Mouse (Mus musculus): ENCODE results near the gene 6430571L13Rik. TPM values are rescaled to one million over a fixed set of nuclear protein-coding genes. Genes with fewer than 3 reads are reported as not detected.
A peak's percentile ranks its signal among the peaks of the same experiment; 100 is the strongest.

The 6430571L13Rik gene
- total RNA-seq, 2 experiments from 2014 or later, result 3.5 to 5.3 TPM

- DNase-seq, result peak in 1 of 2 experiments; percentile 64
Observed at GRCm38 (mm10) chr9:107307099-107307872, 33.1 kb upstream of the 6430571L13Rik start.

- peak; percentile 89 to 91 for DNase-seq
Observed at GRCm38 (mm10) chr9:107307886-107308285, 32.5 kb upstream of the 6430571L13Rik start.

DNA sequence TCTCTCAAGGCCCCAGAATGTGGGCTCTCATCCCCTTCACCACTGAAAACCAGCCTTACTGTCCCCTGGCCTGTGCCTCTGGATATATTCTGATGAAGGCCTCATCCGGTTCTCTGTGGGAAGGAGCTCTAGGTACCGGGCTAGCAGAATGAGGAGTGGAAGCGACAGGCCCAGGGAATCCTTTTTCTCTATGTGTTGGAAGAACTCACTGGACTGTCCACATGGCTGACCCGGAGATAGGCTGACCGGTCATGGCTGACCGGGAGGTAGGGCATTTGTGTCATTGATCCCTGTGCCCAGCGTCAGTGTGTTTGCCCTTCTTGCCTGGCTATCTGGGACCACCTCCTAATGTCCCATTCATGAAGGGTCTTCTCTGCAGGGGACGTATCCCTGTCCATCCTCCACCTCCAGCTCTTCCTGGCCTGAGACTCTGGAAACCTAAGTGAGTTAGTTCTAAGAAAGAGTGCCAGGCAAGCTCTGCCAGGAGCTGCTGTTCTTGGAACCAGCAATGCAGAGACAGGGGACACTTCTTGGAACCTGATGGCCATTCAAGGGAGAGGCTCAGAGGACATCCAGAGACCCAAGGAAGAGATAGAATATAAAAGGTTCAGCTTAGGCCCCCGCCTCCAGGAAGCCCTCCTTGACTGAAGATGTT lies 31.9 kb upstream of the 6430571L13Rik start:
- no peak for DNase-seq

GRCm38 (mm10) chr9:107309171-107309570 lies 31.2 kb upstream of the 6430571L13Rik start:
- DNase-seq, result no peak

GRCm38 (mm10) chr9:107309600-107309999 lies 30.8 kb upstream of the 6430571L13Rik start:
- no peak for DNase-seq

GRCm38 (mm10) chr9:107312811-107313584 lies 27.4 kb upstream of the 6430571L13Rik start:
- no peak for DNase-seq

DNA sequence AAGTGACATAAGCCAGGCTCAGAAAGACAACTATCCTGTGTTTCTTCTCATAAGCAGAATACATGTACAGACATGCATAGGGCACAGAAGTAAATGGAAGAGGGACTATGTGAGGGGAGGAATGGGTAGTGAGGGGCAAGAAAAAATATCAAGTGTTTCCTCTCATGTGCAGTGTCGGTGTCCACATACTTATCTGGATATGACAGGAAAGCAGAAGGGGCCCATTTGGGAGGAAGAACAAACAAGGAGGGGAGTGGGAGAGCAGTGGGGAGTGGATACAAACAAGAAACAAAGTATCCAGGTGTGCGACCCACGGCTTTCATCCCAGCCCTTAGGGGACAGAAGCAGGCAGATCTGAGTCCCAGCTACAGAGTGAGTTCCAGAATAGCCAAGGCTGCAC lies 26.5 kb upstream of the 6430571L13Rik start:
- no peak for DNase-seq

DNA sequence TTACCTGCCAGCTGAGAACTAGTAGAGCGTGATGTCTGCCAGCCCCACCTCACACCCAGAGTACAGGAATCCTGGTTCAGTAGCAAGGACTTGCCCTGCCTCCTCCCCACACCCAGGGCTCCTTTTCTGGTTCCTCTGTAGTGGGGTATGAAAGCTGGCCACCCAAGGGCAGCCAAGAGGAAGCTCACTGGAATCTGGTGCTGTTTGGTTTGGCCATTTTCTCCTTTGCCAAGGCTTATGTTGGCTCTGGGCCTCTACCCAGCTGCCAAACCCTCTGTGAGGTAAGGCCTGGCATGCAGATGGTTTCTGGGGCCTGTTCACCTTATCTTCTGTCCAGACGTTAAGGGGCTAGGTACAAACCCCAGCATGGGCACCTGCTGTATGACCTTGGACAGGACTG lies 24.6 kb upstream of the 6430571L13Rik start:
- DNase-seq, result peak; percentile 53 to 67

GRCm38 (mm10) chr9:107322461-107323050 lies 17.8 kb upstream of the 6430571L13Rik start:
- peak in 1 of 2 experiments; percentile 33 for DNase-seq

DNA sequence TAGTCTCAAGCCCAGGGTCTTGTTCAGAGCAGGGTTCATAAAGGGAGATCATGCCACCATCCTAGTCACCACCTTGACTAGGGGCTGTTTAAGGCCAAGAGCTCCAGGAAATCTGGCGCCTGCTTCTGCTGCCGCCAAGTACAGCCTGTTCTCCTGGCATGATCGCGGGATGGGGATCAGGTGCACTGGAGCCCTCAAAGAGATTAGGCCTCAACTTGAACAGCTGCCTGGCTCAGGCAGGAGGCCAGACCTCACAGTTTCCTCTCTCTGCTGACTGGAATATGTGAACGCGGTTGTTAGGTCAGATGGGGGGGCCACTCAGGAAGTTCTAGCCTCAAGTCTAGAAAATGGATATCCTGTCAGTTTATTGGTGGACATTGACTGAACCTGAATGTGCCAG lies 16.8 kb upstream of the 6430571L13Rik start:
- DNase-seq, result peak; percentile 92 to 94

GRCm38 (mm10) chr9:107324799-107325561 lies 15.4 kb upstream of the 6430571L13Rik start:
- peak; percentile 38 to 61 for DNase-seq

GRCm38 (mm10) chr9:107325904-107326303 lies 14.5 kb upstream of the 6430571L13Rik start:
- DNase-seq, result peak; percentile 62 to 73

DNA sequence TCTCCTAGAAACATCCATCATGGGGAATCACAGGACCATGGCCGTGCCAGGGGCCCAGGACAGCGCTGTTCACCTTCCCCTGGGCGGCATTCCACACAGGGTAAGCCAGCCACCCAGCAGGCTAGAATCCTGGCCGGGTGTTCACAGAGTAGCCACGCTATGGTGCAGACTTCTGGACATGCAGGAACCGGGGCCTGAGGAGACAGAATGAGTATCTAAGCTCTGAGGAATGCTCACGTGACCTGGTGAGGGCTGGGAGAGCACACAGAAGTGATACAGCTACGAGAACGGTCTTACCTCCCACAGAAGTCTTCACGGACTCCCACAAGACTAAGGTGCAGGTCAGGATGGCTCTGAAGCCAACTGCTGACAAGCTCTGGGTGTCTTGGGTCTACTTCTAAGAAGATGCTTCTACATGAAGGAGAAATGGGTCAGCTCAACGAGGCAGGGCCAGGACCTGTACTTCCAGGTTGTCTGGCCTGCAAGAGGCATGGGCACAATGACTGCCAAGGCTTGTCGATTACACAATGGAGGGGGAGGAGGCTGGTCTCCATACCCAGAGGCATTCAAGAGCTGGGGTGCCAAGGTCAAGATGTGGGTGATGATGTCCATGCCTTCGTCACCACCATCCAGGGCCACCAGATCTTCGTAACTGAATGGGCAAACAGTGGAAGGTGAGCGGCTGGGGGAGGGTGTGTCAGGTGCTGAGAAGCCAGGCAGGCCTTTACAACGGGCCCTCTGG lies 12.4 kb upstream of the 6430571L13Rik start:
- no peak for DNase-seq

DNA sequence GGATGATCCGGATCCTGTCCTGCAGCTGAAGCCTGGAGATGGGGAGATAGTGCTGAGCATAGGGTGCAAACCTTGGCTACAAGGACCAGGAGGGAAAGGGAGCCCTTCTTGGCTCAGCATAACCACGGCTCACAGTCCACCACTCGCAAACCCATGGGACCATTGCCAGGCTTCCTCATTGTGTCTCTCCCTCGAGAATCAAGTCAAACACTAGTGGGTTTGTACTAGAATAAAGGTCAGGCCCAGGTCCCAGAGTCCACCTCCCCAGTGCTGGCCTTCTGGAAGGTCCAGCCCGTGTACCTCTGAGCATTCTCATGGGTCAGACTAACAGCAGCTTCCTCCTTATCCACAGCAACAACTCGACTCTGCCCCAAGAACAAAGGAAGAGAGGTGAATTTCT lies 9.6 kb upstream of the 6430571L13Rik start:
- DNase-seq, result no peak

GRCm38 (mm10) chr9:107333686-107334085 lies 6.7 kb upstream of the 6430571L13Rik start:
- no peak for DNase-seq

DNA sequence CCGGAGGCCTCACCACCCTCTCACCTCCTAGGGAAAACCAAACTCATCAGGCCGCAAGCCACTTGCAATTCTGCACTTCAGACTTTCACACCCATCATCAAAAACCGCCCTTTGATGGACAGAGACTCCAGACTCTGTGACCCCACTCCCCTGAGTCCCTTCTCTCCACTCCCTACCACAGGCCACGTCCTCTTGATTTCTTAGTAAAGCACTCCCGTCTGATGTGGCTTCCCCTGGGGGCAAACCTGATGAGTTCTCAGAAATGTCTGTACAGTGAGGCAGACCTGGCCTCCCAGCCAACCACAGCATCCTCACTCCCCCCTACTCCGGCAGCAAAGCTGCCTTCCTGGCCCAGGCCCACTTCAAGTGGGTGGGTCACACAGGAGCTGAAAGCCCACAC lies 6.0 kb upstream of the 6430571L13Rik start:
- DNase-seq, result no peak

GRCm38 (mm10) chr9:107335046-107335445 lies 5.4 kb upstream of the 6430571L13Rik start:
- no peak for DNase-seq

DNA sequence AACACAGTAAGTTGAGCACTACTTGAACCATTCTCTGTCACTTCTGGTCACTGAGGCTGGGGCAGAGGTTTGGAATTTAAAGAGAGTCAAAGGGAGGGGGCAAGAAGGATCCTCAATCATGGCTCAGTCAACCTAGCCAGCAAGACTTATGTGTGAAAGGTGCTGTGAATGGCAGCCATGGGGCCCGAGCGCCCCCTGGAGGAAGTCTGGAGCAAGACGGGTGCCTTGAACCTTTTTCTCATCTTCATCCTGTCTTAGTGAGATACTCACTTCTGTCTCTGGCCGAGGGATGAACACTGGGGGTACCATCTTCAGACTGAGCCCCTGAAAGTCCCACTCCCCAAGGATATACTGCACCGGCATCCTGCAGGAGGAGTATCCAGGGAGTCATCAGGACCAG lies 4.5 kb upstream of the 6430571L13Rik start:
- DNase-seq, result peak; percentile 74 to 87

GRCm38 (mm10) chr9:107336386-107336785 lies 4.0 kb upstream of the 6430571L13Rik start:
- DNase-seq, result no peak

GRCm38 (mm10) chr9:107338172-107338883 lies 2.1 kb upstream of the 6430571L13Rik start, which contains the start of gene Hemk1:
TSS of gene Hemk1 (minus strand) at chr9:107338350.
- peak; percentile 80 to 86 for DNase-seq
